In the genomic region with DNA sequence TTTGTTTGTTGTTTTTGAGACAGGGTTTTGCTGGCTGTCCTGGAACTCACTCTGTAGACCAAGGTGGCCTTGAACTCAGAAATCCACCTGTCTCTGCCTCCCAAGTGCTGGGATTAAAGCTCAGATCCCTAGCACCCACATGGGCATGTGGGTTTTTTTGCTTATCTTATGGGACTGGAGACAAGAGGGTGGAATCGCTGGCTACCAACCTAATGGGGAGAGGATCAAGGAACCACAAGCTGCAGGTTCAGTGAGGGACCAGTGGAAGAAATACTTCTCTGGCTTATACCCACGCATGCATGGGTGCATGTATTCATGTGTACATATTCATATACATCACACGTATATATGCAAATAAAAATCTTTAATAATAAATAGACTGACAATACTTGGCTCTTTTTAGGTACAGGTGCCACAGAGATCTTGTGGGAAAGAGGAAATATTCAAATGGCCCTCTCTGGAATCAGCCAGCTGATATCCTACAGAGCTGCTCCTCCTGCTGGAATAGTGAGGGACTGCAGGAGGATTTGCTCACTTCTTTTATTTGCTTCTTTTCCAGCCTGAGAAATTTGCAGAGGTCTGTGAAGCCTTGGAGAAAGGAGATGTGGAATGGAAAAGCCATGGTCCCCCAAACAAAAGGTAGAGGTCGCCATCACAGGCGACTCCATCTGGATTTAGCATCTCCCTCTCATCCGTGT, we compare ENCODE assay signal across 9 mouse cellular contexts. TPM values are rescaled to one million over a fixed set of nuclear protein-coding genes. Genes with fewer than 3 reads are reported as not detected.
DNase-seq lines count a peak whose midpoint lies in the region; ATAC-seq and TF ChIP-seq lines count a peak whose summit lies in the region.
"Had no signal": no experiment of that assay in that cellular context is flagged by ENCODE, and none has a peak within 500 bp of the region (broad histone marks: within the 10 kb centered on the region; RNA-seq: fewer than 3 reads in every experiment).

No protein-coding gene starts in this region.

- ATAC-seq in hindbrain, embryonic 13.5 days (ENCODE audit: low FRiP score), result no peak

- no peak overlapping the region for H3K9ac ChIP-seq in hindbrain, embryonic 13.5 days
- H3K9ac ChIP-seq: hindbrain, embryonic 15.5 days had no signal

- no peaks in the 10 kb centered on the region for H3K27me3 ChIP-seq in hindbrain, embryonic 10.5 days (ENCODE audit: insufficient read depth, poor library complexity, severe bottlenecking)
- H3K27me3 ChIP-seq in hindbrain, embryonic 13.5 days, result no peaks in the 10 kb centered on the region
- H3K27me3 ChIP-seq in spleen, adult 2 months (ENCODE audit: control insufficient read depth, insufficient read depth, low read length), result no peaks in the 10 kb centered on the region
- H3K27me3 ChIP-seq: hindbrain, embryonic 15.5 days had no signal

- H3K4me2 ChIP-seq in hindbrain, embryonic 13.5 days, result no peak overlapping the region
- H3K4me2 ChIP-seq: hindbrain, embryonic 15.5 days had no signal

- TF ChIP-seq POLR2A in spleen, adult 2 months (IDR thresholded peaks at IDR 0.05; ENCODE audit: low read depth, low read length), result no peak

- peak; percentile 51; the same call in 1 of the 2 replicates for TF ChIP-seq CTCF in spleen, adult 2 months (IDR thresholded peaks at IDR 0.05; ENCODE audit: extremely low read depth, insufficient read depth, insufficient read length, insufficient replicate concordance)

- peak; percentile 46 for DNase-seq in hindbrain, embryonic 10.5 days (ENCODE audit: low spot score)
- peak; percentile 41 for DNase-seq in A20 (ENCODE audit: low read depth, low spot score)
- peak; percentile 7 for DNase-seq in T-cell, adult 2 months (ENCODE audit: low spot score)
- peak; percentile 74 for DNase-seq in embryo, embryonic 10.5 days (ENCODE audit: low spot score)
- DNase-seq in kidney, postnatal 10 days, result peak; percentile 80
- DNase-seq in lung, postnatal 14 days, result peak; percentile 68
- peak in 1 of 2 experiments; percentile 18 for DNase-seq in spleen, adult 2 months (ENCODE audit: low read depth in 1 of 2, low spot score in 2 of 2)

- H3K4me1 ChIP-seq in hindbrain, embryonic 10.5 days (replicated peaks), result no peaks in the 10 kb centered on the region
- no peaks in the 10 kb centered on the region for H3K4me1 ChIP-seq in hindbrain, embryonic 13.5 days (replicated peaks)
- H3K4me1 ChIP-seq in spleen, adult 2 months (ENCODE audit: control insufficient read depth, insufficient read depth, insufficient read length), result no peaks in the 10 kb centered on the region
- H3K4me1 ChIP-seq: hindbrain, embryonic 15.5 days had no signal

- no peak overlapping the region for H3K4me3 ChIP-seq in hindbrain, embryonic 10.5 days
- H3K4me3 ChIP-seq in hindbrain, embryonic 13.5 days, result no peak overlapping the region
- no peak overlapping the region for H3K4me3 ChIP-seq in spleen, adult 2 months (ENCODE audit: extremely low read depth, insufficient read depth, insufficient read length)
- H3K4me3 ChIP-seq: hindbrain, embryonic 15.5 days had no signal

- H3K27ac ChIP-seq in hindbrain, embryonic 10.5 days, result no peak overlapping the region
- no peak overlapping the region for H3K27ac ChIP-seq in hindbrain, embryonic 13.5 days
- H3K27ac ChIP-seq in spleen, adult 2 months (ENCODE audit: insufficient read depth, low read length), result no peak overlapping the region
- H3K27ac ChIP-seq: hindbrain, embryonic 15.5 days had no signal

- 69% methylated on average over 6 of the region's 6 CpGs for WGBS in hindbrain, embryonic 10.5 days
- WGBS in hindbrain, embryonic 13.5 days, result 59% methylated on average over 6 of the region's 6 CpGs
- WGBS in spleen, adult 2 months, result 87% methylated on average over 6 of the region's 6 CpGs

- peaks cover 86% of the 10 kb centered on the region for H3K36me3 ChIP-seq in hindbrain, embryonic 10.5 days
- H3K36me3 ChIP-seq in hindbrain, embryonic 13.5 days, result peaks cover 83% of the 10 kb centered on the region
- H3K36me3 ChIP-seq in spleen, adult 2 months (ENCODE audit: control insufficient read depth, insufficient read depth, low read length), result peaks cover 13% of the 10 kb centered on the region; the same call in 1 of the 2 replicates

- peaks cover 3% of the 10 kb centered on the region; the same call in 1 of the 2 replicates for H3K9me3 ChIP-seq in hindbrain, embryonic 10.5 days
- H3K9me3 ChIP-seq in hindbrain, embryonic 13.5 days, result no peaks in the 10 kb centered on the region
- H3K9me3 ChIP-seq: hindbrain, embryonic 15.5 days had no signal

RNA-seq across cellular contexts. Expression of gene Ogfod1, which starts 20.3 kb away (rescaled TPM):
- polyA plus RNA-seq in hindbrain, embryonic 10.5 days (2016; fragmentation: Nextera tagmentation; extraction: Ambion mirVana), result 10.8 and 12.1 TPM in 2 replicates
- 16.9 TPM in 2 replicates for polyA plus RNA-seq in hindbrain, embryonic 13.5 days (2015; fragmentation: Nextera tagmentation; extraction: Ambion mirVana)
- 4.1 and 4.3 TPM in 2 replicates for polyA plus RNA-seq in spleen, adult 2 months (2012; rRNA removed)

RNA-seq across cellular contexts. Expression of gene Nudt21, which starts 20.5 kb away (rescaled TPM):
- polyA plus RNA-seq in hindbrain, embryonic 10.5 days (2016; fragmentation: Nextera tagmentation; extraction: Ambion mirVana), result 162 and 166 TPM in 2 replicates
- 109 and 112 TPM in 2 replicates for polyA plus RNA-seq in hindbrain, embryonic 13.5 days (2015; fragmentation: Nextera tagmentation; extraction: Ambion mirVana)
- 63.0 and 72.5 TPM in 2 replicates for polyA plus RNA-seq in spleen, adult 2 months (2012; rRNA removed)

RNA-seq across cellular contexts. Expression of gene Bbs2, which starts 41.4 kb away (rescaled TPM):
- polyA plus RNA-seq in hindbrain, embryonic 10.5 days (2016; fragmentation: Nextera tagmentation; extraction: Ambion mirVana), result 16.9 and 19.0 TPM in 2 replicates
- 22.0 and 25.3 TPM in 2 replicates for polyA plus RNA-seq in hindbrain, embryonic 13.5 days (2015; fragmentation: Nextera tagmentation; extraction: Ambion mirVana)
- 11.3 and 12.1 TPM in 2 replicates for polyA plus RNA-seq in spleen, adult 2 months (2012; rRNA removed)

RNA-seq across cellular contexts. Expression of gene Amfr, which starts 44.7 kb away (rescaled TPM):
- 41.4 and 48.4 TPM in 2 replicates for polyA plus RNA-seq in hindbrain, embryonic 10.5 days (2016; fragmentation: Nextera tagmentation; extraction: Ambion mirVana)
- 60.6 and 64.3 TPM in 2 replicates for polyA plus RNA-seq in hindbrain, embryonic 13.5 days (2015; fragmentation: Nextera tagmentation; extraction: Ambion mirVana)
- polyA plus RNA-seq in spleen, adult 2 months (2012; rRNA removed), result 70.4 and 76.9 TPM in 2 replicates
